Mouse (Mus musculus) central nervous system, embryonic 14 days (tissue): ENCODE data around the gene 4932414N04Rik. TPM values are rescaled to one million over a fixed set of nuclear protein-coding genes. Genes with fewer than 3 reads are reported as not detected.

Experiments used
- polyA plus RNA-seq: library from polyadenylated mRNA; depleted of rRNA; stranded (reverse); fragments of >200 nt; gene quantifications from 2 replicates; pipeline ENCODE4 v1.2.3, GENCODE M21; 2012; rRNA removed

4932414N04Rik gene
- 0.01 TPM in 1 of 2 replicates, not detected in the other for polyA plus RNA-seq

GRCm38 (mm10) chr2:68656186-68656585 is at the start of gene 4932414N04Rik:
TSS of gene 4932414N04Rik (plus strand) at chr2:68656486.

Other genes starting within 250 kb of the 4932414N04Rik start
- gene Stk39, start 184.2 kb upstream of the 4932414N04Rik start, polyA plus RNA-seq = 27.4 and 30.4 TPM in 2 replicates
- gene 4933409G03Rik, start 74.1 kb upstream of the 4932414N04Rik start, polyA plus RNA-seq = not detected in 2 replicates
- gene Cers6, start 205.0 kb downstream of the 4932414N04Rik start, polyA plus RNA-seq = 28.7 and 29.9 TPM in 2 replicates